Mouse (Mus musculus) liver, embryonic 14.5 days (tissue): ENCODE results near the gene Ccl24.

Source experiments
- CTCF ChIP-seq: IDR thresholded peaks from 2 replicates; pipeline ENCODE4 v1.5.1; 2016; ENCODE audit warnings: antibody characterized with exemption, low read depth, control low read depth
- EP300 ChIP-seq: IDR thresholded peaks from 2 replicates; pipeline ENCODE4 v1.6.1; 2016; ENCODE audit warnings: antibody characterized with exemption, low read depth

DNA sequence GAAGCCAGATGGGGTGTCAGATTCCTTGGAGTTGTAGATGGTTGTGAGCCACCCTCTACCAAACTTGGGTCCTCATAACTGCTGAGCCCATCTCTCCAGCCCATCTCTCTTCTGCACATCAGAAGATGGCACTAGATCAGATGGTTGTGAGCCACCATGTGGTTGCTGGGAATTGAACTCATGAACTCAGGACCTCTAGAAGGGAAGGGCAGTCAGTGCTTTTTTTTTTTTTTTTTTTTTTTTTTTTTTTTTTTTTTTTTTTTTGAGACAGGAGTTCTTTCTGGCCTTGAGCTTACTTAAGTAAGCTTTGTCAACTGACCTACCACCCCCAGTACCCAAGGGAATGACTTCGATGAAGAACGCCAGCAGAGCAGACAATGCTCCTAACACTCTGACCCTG lies 24.9 kb downstream of the Ccl24 start:
- no peak for TF ChIP-seq EP300
- no peak for TF ChIP-seq CTCF
